Mouse (Mus musculus) megakaryocyte, embryonic 14.5 days (primary cell): ENCODE data around the gene Plekho2.

Experiments used
- FLI1 ChIP-seq: IDR thresholded peaks from 2 replicates; pipeline ENCODE4 v1.6.1; 2012; ENCODE audit warnings: low read length, inconsistent platforms, mixed read lengths
- GATA1 ChIP-seq: IDR thresholded peaks from 3 replicates; pipeline ENCODE4 v1.6.1; 2012; ENCODE audit warnings: mixed read lengths, low read length, inconsistent platforms, borderline replicate concordance

DNA sequence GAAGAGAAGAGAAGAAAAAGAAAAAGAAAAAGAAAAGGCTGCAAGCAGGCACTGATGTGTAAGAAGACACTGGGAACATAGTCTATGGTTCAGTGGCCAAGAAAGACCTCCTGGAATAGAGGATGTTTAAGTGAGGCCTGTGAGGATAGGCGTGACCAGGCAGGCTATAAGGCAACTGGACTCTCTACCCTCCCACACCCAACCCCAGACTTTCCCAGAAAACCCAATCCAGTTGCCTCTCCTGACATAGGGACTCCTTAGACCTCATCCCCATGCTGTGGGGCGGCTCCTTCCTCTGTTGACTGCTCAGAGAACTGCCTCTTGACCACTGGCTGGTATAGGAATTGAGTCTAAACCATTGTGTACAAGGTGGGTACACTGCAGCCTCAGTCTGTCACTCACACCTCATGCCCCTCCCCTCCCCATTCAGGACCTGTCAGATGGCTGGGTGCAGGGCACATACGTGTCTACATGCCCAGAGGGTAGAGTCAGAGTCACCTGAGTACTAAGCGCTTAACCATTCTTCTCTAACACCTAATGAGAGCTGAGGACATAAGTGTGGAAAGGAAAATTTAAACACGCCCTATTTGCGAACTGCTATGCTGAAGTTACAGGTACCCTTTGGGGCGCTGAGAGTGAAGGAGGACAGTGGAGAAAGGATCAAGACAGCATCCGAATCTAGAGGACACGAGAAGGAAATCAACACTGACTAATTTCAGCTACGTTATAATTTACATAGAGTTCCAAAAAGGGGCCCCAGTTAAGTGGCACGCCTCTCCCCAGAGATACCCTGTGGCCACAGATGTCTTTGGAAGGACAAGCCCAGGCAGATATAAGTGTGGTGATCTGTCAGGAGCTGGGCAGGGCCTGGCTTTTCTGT is 5.1 kb downstream of the Plekho2 start:
- TF ChIP-seq FLI1: no peak
- no peak for TF ChIP-seq GATA1
